Mouse (Mus musculus): ENCODE measurements around the gene Slc37a4. TPM values are rescaled to one million over a fixed set of nuclear protein-coding genes. Genes with fewer than 3 reads are reported as not detected.

Gene Slc37a4
- 29.9 and 37.8 TPM in 2 replicates for polyA plus RNA-seq (2014; fragmentation: Nextera tagmentation; extraction: Ambion mirVana)

DNA sequence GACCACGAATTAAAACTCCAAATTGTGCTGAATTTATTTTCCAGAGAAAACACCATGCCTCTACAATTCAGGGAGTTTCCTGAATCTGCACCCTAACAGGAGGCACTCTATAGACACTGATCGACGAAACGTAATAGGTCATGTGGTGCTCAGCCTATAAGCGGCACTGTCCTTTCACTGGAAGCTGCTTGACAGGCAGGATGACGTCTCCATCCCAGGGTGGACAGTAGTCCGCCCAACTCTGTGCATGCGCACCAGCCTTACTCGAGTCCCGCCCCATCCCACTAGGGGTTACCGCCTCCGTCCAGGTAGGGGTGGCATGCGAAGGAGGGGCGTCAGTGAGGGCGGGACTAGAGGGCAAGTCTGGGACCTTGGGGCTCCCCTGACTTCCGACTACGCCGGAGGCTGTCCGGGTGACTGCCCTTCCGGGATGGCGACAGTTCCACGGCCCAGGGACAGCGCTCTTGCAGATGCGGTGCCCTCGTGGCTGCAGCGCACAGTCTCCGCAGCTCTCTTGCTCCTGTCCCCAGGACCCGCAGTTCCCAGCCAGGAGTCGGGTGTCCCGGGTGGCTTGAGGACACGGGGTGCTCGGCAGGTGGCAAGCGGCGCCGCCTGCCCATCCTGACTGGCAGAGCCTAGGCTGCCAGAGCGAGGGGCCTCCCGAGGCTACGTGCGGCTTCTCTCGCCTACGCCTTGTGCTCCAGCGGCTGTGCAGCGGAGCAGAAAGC lies at the start of gene Slc37a4:
Slc37a4 (plus strand) TSS at position 169 of the 728 bp plus-strand sequence.
- no peaks in the 10 kb centered on the region for H3K9me3 ChIP-seq (ENCODE audit: control insufficient read depth, low read length)
- WGBS: under 1% methylated on average over 43 of the region's 43 CpGs
- peak within 1 kb of the TSS; percentile 96 for H3K4me2 ChIP-seq (replicated peaks; ENCODE audit: low read depth, low read length)
- peak within 1 kb of the TSS; percentile 68 for H3K4me3 ChIP-seq (ENCODE audit: low read length)
- H3K9ac ChIP-seq (ENCODE audit: low read depth, low read length): peak within 1 kb of the TSS; percentile 76
- peak within 1 kb of the TSS; percentile 89 for H3K27ac ChIP-seq (ENCODE audit: low read depth, low read length)
- peaks cover 23% of the 10 kb centered on the region for H3K36me3 ChIP-seq (ENCODE audit: control insufficient read depth, insufficient read depth, low read length)
- peak; percentile 98 for ATAC-seq (ENCODE audit: low FRiP score, low TSS enrichment)
- no peaks in the 10 kb centered on the region for H3K27me3 ChIP-seq (ENCODE audit: control insufficient read depth, insufficient read depth, low read length)
- H3K4me1 ChIP-seq (ENCODE audit: control insufficient read depth, insufficient read depth, low read length): peaks cover 11% of the 10 kb centered on the region

DNA sequence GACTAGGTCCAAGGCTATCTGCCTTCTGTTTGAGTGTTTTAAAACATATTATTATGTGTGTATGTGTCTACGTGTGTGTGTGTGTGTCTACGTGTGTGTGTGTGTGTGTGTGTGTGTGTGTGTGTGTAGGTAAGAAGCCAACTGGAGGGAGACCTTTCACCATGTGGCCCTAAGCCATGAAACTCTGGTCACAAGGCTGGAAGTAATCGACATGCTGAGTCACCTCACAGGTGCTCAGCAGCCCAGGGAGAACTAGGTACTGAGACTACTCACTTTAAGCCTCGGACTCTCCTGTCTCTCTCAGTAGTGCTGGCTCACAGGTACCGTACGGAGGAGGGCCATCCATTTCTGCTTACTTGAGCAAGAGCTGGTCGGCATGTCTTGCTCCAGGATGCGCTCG lies 49.5 kb upstream of the Slc37a4 start:
- 92% methylated on average over 9 of the region's 9 CpGs for WGBS

DNA sequence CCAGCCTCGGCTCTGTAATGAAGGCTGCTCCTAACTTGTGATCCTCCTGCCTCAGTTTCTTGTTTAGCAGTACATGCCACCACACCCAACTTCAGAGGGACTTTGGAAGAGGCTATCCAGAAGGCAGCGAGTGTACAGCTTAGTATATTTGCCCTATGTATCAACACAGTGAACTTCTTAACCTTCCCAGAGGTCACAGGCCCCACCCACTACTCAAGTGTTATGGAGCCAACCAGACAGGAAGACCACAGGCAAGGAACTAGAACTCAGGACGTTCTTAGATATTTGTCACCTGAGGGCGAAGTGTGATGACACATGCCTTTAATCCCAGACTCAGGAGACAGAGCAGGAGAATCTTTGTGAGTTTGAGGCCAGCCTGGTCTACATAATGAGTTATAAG lies 49.0 kb upstream of the Slc37a4 start:
- peaks cover 60% of the 10 kb centered on the region for H3K36me3 ChIP-seq (ENCODE audit: control insufficient read depth, insufficient read depth, low read length)

More for the DNA sequence above, 49.5 kb upstream of the Slc37a4 start:
- Histone ChIP-seq H3K4me3 (ENCODE audit: low read length) (no peak overlapping the region), H3K9me3 (ENCODE audit: control insufficient read depth, low read length) (no peaks in the 10 kb centered on the region), H3K4me2 (replicated peaks; ENCODE audit: low read depth, low read length) (no peak overlapping the region), H3K27me3 (ENCODE audit: control insufficient read depth, insufficient read depth, low read length) (no peaks in the 10 kb centered on the region), H3K4me1 (ENCODE audit: control insufficient read depth, insufficient read depth, low read length) (peaks cover 11% of the 10 kb centered on the region; the same call in 1 of the 2 replicates), H3K9ac (ENCODE audit: low read depth, low read length) (no peak overlapping the region), H3K27ac (ENCODE audit: low read depth, low read length) (no peak overlapping the region), H3K36me3 (ENCODE audit: control insufficient read depth, insufficient read depth, low read length) (peaks cover 55% of the 10 kb centered on the region)
- no peak for ATAC-seq (ENCODE audit: low FRiP score, low TSS enrichment)

DNA sequence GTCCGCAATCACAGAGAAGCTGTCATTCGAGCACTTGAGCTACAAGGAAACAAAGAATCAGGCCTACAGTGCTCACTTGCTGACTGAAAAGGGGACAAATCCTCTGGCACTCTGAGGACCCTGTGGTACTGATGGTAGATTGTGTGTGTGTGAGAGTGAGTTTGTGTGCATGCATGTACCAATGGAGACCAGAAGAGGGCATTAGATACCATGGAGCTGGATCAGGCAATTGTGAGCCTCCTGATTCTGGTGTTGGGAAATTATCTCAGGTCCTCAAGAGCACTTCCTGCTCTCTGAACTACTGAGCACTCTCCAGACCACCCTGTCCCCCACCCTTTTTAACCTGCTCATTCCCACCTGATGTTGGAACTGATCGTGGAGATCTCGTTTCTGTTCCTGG lies 48.1 kb upstream of the Slc37a4 start:
- no peak for ATAC-seq (ENCODE audit: low FRiP score, low TSS enrichment)
- WGBS: 100% methylated on average over 4 of the region's 4 CpGs

More for the DNA sequence above, 49.0 kb upstream of the Slc37a4 start:
- 94% methylated on average over 4 of the region's 4 CpGs for WGBS
- no peaks in the 10 kb centered on the region for H3K9me3 ChIP-seq (ENCODE audit: control insufficient read depth, low read length)
- no peaks in the 10 kb centered on the region for H3K27me3 ChIP-seq (ENCODE audit: control insufficient read depth, insufficient read depth, low read length)
- no peak overlapping the region for H3K4me2 ChIP-seq (replicated peaks; ENCODE audit: low read depth, low read length)
- H3K4me3 ChIP-seq (ENCODE audit: low read length): no peak overlapping the region
- H3K4me1 ChIP-seq (ENCODE audit: control insufficient read depth, insufficient read depth, low read length): peaks cover 6% of the 10 kb centered on the region; the same call in 1 of the 2 replicates
- ATAC-seq (ENCODE audit: low FRiP score, low TSS enrichment): no peak
- H3K27ac ChIP-seq (ENCODE audit: low read depth, low read length): no peak overlapping the region
- H3K9ac ChIP-seq (ENCODE audit: low read depth, low read length): no peak overlapping the region

DNA sequence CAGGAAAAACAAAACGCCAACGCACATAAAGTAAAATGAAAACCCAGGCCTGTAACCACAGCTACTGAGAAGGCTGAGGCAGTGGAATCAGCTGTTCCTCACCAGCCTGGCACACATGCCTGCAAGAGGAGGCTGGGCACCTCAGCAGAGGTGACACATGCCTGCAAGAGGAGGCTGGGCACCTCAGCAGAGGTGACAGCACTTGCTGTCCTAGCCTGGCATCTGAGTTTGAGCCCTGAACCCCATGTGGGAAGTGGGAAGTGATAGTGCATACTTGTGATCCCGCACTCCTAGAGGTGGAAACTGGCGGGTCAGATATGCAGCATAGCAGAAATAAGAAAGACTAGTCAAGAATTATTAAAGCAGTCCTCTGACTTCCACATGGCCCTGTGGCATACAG lies 45.3 kb upstream of the Slc37a4 start:
- Histone ChIP-seq H3K27me3 (ENCODE audit: control insufficient read depth, insufficient read depth, low read length) (no peaks in the 10 kb centered on the region), H3K4me1 (ENCODE audit: control insufficient read depth, insufficient read depth, low read length) (no peaks in the 10 kb centered on the region), H3K27ac (ENCODE audit: low read depth, low read length) (no peak overlapping the region), H3K9ac (ENCODE audit: low read depth, low read length) (no peak overlapping the region), H3K36me3 (ENCODE audit: control insufficient read depth, insufficient read depth, low read length) (peaks cover 93% of the 10 kb centered on the region), H3K9me3 (ENCODE audit: control insufficient read depth, low read length) (no peaks in the 10 kb centered on the region), H3K4me2 (replicated peaks; ENCODE audit: low read depth, low read length) (no peak overlapping the region), H3K4me3 (ENCODE audit: low read length) (no peak overlapping the region)
- ATAC-seq (ENCODE audit: low FRiP score, low TSS enrichment): no peak
- WGBS: 98% methylated on average over 4 of the region's 4 CpGs

More for the DNA sequence above, 48.1 kb upstream of the Slc37a4 start:
- H3K9me3 ChIP-seq (ENCODE audit: control insufficient read depth, low read length): no peaks in the 10 kb centered on the region
- H3K27me3 ChIP-seq (ENCODE audit: control insufficient read depth, insufficient read depth, low read length): no peaks in the 10 kb centered on the region
- no peak overlapping the region for H3K27ac ChIP-seq (ENCODE audit: low read depth, low read length)
- H3K36me3 ChIP-seq (ENCODE audit: control insufficient read depth, insufficient read depth, low read length): peaks cover 69% of the 10 kb centered on the region
- H3K4me2 ChIP-seq (replicated peaks; ENCODE audit: low read depth, low read length): no peak overlapping the region
- no peak overlapping the region for H3K9ac ChIP-seq (ENCODE audit: low read depth, low read length)
- H3K4me1 ChIP-seq (ENCODE audit: control insufficient read depth, insufficient read depth, low read length): no peaks in the 10 kb centered on the region
- H3K4me3 ChIP-seq (ENCODE audit: low read length): no peak overlapping the region

DNA sequence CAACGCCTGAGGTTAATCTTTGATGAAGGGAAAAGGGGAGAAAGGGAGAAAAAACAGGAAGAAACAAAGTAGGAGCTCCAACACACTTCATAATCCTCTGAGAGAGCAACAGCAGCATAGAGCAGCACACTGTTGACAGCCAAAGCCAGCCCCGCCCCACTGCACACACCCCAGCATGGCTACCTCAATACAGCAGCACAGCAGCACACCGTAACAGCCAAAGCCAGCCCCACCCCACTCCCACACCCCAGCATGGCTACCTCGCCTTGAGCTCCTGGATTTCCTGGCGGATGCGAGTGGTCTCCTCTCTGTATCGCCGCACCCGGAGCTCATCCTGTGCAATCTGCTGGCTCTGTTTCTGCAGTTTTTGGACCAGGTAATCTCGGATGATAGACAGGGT lies 44.3 kb upstream of the Slc37a4 start:
- H3K27ac ChIP-seq (ENCODE audit: low read depth, low read length): no peak overlapping the region
- H3K9ac ChIP-seq (ENCODE audit: low read depth, low read length): no peak overlapping the region
- no peaks in the 10 kb centered on the region for H3K4me1 ChIP-seq (ENCODE audit: control insufficient read depth, insufficient read depth, low read length)
- no peaks in the 10 kb centered on the region for H3K9me3 ChIP-seq (ENCODE audit: control insufficient read depth, low read length)
- H3K4me2 ChIP-seq (replicated peaks; ENCODE audit: low read depth, low read length): no peak overlapping the region
- H3K4me3 ChIP-seq (ENCODE audit: low read length): no peak overlapping the region
- no peaks in the 10 kb centered on the region for H3K27me3 ChIP-seq (ENCODE audit: control insufficient read depth, insufficient read depth, low read length)
- peaks cover 93% of the 10 kb centered on the region for H3K36me3 ChIP-seq (ENCODE audit: control insufficient read depth, insufficient read depth, low read length)
- 91% methylated on average over 10 of the region's 10 CpGs for WGBS
- ATAC-seq (ENCODE audit: low FRiP score, low TSS enrichment): no peak

DNA sequence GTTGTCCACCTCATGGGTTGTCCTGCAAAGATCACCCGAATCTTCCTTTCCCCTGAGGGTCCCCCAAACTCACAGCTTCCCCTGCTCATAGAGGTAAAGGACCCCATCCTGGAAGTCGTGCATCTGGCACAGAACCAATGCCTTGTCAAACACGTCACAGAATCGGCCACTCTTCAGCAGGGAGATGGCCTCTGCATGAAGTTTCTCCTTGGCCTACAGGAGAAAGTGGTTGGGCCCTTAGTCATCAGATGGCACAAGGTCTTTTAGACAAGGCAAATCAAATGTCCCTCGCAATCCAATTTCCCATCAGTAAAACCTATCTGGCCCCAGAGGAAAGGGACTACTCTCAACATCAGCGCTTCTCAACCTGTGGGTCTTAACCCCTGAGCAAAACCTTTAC lies 43.5 kb upstream of the Slc37a4 start:
- no peaks in the 10 kb centered on the region for H3K4me1 ChIP-seq (ENCODE audit: control insufficient read depth, insufficient read depth, low read length)
- no peak overlapping the region for H3K27ac ChIP-seq (ENCODE audit: low read depth, low read length)
- no peak overlapping the region for H3K9ac ChIP-seq (ENCODE audit: low read depth, low read length)
- no peak overlapping the region for H3K4me2 ChIP-seq (replicated peaks; ENCODE audit: low read depth, low read length)
- H3K4me3 ChIP-seq (ENCODE audit: low read length): no peak overlapping the region
- no peak for ATAC-seq (ENCODE audit: low FRiP score, low TSS enrichment)
- 94% methylated on average over 6 of the region's 6 CpGs for WGBS
- H3K9me3 ChIP-seq (ENCODE audit: control insufficient read depth, low read length): no peaks in the 10 kb centered on the region
- H3K36me3 ChIP-seq (ENCODE audit: control insufficient read depth, insufficient read depth, low read length): peaks cover 92% of the 10 kb centered on the region
- H3K27me3 ChIP-seq (ENCODE audit: control insufficient read depth, insufficient read depth, low read length): no peaks in the 10 kb centered on the region

DNA sequence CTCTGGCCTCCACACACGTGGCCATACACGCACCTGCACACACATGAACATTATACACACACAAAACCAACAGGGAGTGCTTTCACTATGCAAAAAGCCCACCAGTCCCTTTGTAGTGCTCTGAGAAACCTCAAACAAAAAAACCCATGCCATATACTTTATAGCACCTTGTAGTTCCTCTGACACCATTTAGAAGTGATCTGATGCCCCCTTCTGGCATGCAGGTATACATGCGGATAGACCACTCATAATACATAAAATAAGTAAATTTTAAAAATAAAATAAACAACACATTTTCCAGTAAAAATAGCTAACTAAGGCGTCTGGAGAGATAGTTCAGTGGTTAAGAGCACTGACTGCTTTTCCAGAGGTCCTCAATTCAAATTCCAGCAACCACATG lies 39.4 kb upstream of the Slc37a4 start:
- ATAC-seq (ENCODE audit: low FRiP score, low TSS enrichment): no peak
- H3K4me1 ChIP-seq (ENCODE audit: control insufficient read depth, insufficient read depth, low read length): peaks cover 6% of the 10 kb centered on the region; the same call in 1 of the 2 replicates
- 75% methylated on average over 4 of the region's 4 CpGs for WGBS
- H3K36me3 ChIP-seq (ENCODE audit: control insufficient read depth, insufficient read depth, low read length): peaks cover 71% of the 10 kb centered on the region
- H3K27ac ChIP-seq (ENCODE audit: low read depth, low read length): no peak overlapping the region
- H3K9me3 ChIP-seq (ENCODE audit: control insufficient read depth, low read length): no peaks in the 10 kb centered on the region
- no peaks in the 10 kb centered on the region for H3K27me3 ChIP-seq (ENCODE audit: control insufficient read depth, insufficient read depth, low read length)
- no peak overlapping the region for H3K4me3 ChIP-seq (ENCODE audit: low read length)
- H3K4me2 ChIP-seq (replicated peaks; ENCODE audit: low read depth, low read length): no peak overlapping the region
- no peak overlapping the region for H3K9ac ChIP-seq (ENCODE audit: low read depth, low read length)

DNA sequence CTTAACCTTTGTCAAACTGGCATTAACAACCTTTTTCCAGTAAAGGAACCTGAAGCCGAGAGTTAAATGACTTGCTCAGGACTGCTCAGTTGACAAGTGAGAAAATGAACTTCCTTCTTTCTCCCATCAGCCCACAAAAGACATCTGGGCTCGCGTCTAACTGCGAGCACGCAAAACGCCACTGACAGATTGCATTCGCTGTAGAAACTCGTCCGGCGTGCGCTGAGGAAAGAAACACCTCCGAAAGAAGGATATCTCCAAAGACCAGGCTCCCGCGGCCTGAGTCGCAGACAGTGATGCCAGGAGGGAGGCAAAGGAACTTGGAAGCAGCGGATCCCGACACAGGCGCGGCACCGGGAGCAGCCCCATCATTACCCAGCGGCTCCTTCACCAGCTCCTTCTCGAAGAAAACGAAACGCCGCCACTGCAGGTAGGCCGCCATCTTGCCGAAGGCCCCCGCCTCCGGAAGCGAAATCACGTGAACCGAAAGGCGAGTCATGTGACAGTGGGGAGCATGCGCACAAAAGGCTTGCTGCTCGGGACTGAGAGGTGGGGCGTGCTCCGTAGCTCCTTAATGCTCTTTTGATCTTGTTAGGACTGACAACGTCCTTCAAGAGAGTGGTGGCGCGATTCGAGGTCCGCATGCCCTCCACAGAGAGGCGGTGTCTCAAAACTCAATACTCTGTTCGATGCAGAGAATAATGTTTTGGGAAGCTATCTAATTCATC lies 35.3 kb upstream of the Slc37a4 start, which contains the start of gene Vps11:
Vps11 (minus strand) TSS at position 481 of the 728 bp plus-strand sequence.
- Histone ChIP-seq H3K9ac (ENCODE audit: low read depth, low read length) (peak within 1 kb of the TSS; percentile 65), H3K36me3 (ENCODE audit: control insufficient read depth, insufficient read depth, low read length) (peaks cover 29% of the 10 kb centered on the region), H3K27ac (ENCODE audit: low read depth, low read length) (peak within 1 kb of the TSS; percentile 7; the same call in 1 of the 2 replicates), H3K9me3 (ENCODE audit: control insufficient read depth, low read length) (no peaks in the 10 kb centered on the region), H3K4me1 (ENCODE audit: control insufficient read depth, insufficient read depth, low read length) (peaks cover 6% of the 10 kb centered on the region; the same call in 1 of the 2 replicates), H3K4me2 (replicated peaks; ENCODE audit: low read depth, low read length) (peak within 1 kb of the TSS; percentile 65), H3K4me3 (ENCODE audit: low read length) (peak within 1 kb of the TSS; percentile 68), H3K27me3 (ENCODE audit: control insufficient read depth, insufficient read depth, low read length) (no peaks in the 10 kb centered on the region)
- 1% methylated on average over 44 of the region's 44 CpGs for WGBS
- peak; percentile 93 for ATAC-seq (ENCODE audit: low FRiP score, low TSS enrichment)
